Mouse (Mus musculus) lung, adult 2 months (tissue): ENCODE data around the gene Isl2.

Experiments used
- CTCF ChIP-seq: fragments of 200-500 bp; IDR thresholded peaks from 2 replicates; pipeline ENCODE4 v1.5.1; 2011; ENCODE audit warnings: mild to moderate bottlenecking, low read length, control low read depth; ENCODE audit not compliant: insufficient read depth
- POLR2A ChIP-seq: fragments of 200-500 bp; IDR thresholded peaks from 2 replicates; pipeline ENCODE4 v1.6.1; 2011; ENCODE audit warnings: low read depth, mild to moderate bottlenecking, control low read depth, low read length, borderline replicate concordance; ENCODE audit errors: extremely low read depth

DNA sequence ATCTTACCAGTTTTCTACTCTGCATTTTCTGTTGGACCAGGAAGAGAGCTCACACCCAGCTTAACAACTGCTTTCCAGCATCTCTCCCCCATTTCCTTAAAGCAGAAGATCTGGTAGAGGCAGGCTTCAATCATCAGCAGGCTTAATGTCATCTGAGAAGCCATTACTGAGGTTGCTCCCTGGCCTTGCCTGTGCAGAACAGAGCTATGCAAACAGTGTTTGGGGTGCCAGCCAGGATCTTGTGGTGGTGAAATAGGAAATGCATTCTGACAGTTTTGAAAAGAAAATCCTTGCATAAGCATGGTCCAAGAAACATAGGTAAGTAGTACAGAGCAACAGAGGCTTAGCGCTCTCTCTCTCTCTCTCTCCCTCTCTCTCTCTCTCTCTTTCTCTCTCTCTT, 22.5 kb downstream of the Isl2 start:
- TF ChIP-seq CTCF (no peak), POLR2A (no peak)
